Mouse (Mus musculus) testis, adult 2 months (tissue): ENCODE results near the gene Nanog.

Source experiments
- CTCF ChIP-seq: fragments of 200-500 bp; IDR thresholded peaks from 2 replicates; pipeline ENCODE4 v1.5.1; 2012; ENCODE audit warnings: low read depth, mild to moderate bottlenecking, inconsistent platforms, low read length, moderate library complexity; ENCODE audit not compliant: control insufficient read depth, insufficient read depth, insufficient replicate concordance
- POLR2A ChIP-seq: fragments of 200-500 bp; IDR thresholded peaks from 2 replicates; pipeline ENCODE4 v1.6.1; 2012; ENCODE audit warnings: low read depth, mild to moderate bottlenecking, inconsistent platforms, low read length, moderate library complexity; ENCODE audit not compliant: control insufficient read depth

DNA sequence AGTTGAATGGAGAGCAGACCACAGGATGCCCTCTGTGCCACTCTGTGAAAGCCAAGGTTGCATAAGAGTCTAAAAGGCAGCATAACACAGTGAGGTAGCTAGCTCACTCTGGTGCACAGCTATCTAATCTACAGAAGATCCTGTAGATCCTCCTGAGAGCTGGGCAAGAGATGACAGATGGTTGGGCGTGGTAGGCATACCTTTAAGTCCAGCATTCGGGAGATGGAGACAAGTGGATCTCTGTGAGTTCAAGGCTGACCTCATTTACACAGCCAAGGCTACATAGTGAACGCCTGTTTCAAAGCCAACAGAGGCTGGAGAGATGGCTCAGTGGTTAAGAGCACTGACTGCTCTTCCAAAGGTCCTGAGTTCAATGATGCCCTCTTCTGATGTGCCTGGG, 11.9 kb upstream of the Nanog start:
- TF ChIP-seq CTCF (no peak), POLR2A (no peak)
